Comparison of ENCODE assay signal across 8 mouse cellular contexts in the genomic region with DNA sequence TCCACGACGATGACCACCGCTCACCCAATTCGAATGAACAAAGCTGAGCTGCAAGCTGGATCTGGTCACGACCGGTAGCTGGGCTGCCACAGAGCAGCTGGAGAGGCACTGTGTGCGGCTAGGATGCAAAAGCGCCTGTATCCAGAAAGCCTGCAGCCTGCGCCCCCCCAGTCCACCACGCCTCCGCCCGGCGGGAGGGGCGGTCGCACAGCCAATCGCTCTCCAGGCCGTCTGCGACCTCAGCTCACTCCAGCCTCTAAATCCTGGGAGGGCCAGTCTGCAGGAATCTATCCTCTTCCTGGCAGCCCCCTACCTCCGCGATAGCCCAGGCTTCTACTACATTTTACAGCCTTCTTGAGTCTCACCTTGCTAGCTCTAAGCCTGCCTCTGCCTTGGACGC. TPM values are rescaled to one million over a fixed set of nuclear protein-coding genes. Genes with fewer than 3 reads are reported as not detected.
A peak's percentile ranks its signal among the peaks of the same experiment; 100 is the strongest.
DNase-seq lines count a peak whose midpoint lies in the region; ATAC-seq lines count a peak whose summit lies in the region.

A gene (minus strand): TSS at position 116 of the 400 bp plus-strand sequence.

- no peaks in the 10 kb centered on the region for H3K27me3 ChIP-seq in intestine, embryonic 16.5 days (replicated peaks; ENCODE audit: control insufficient read depth, insufficient read depth, low read length)
- 0 out of 2 replicates have a peak, but pooled peaks cover 2% of the 10 kb centered on the region for H3K27me3 ChIP-seq in neural tube, embryonic 15.5 days (replicated peaks)

- H3K9me3 ChIP-seq in intestine, embryonic 16.5 days (ENCODE audit: control insufficient read depth, low read length): no peaks in the 10 kb centered on the region
- no peaks in the 10 kb centered on the region for H3K9me3 ChIP-seq in neural tube, embryonic 15.5 days (replicated peaks)

- WGBS in intestine, embryonic 16.5 days: 5% methylated on average over 21 of the region's 21 CpGs
- WGBS in neural tube, embryonic 15.5 days: 3% methylated on average over 21 of the region's 21 CpGs

- peak in 1 of 2 experiments; percentile 63 for DNase-seq in frontal cortex, adult 2 months (ENCODE audit: extremely low spot score in 1 of 2, low spot score in 1 of 2)
- no peak for DNase-seq in frontal cortex, postnatal 25 days (ENCODE audit: low spot score in 2 of 2)
- DNase-seq in adrenal gland, adult 8-10 months: no peak
- DNase-seq in forelimb bud, embryonic 11.5 days (ENCODE audit: low read depth, low spot score): peak; percentile 49
- peak; percentile 35 for DNase-seq in liver
- no peak for DNase-seq in spleen, postnatal 14 days (ENCODE audit: low spot score in 2 of 2)

- peak within 1 kb of the TSS; percentile 73 for H3K27ac ChIP-seq in intestine, embryonic 16.5 days (ENCODE audit: low read length)
- H3K27ac ChIP-seq in neural tube, embryonic 15.5 days (replicated peaks): peak within 1 kb of the TSS; percentile 46

- peaks cover 16% of the 10 kb centered on the region for H3K4me1 ChIP-seq in intestine, embryonic 16.5 days (ENCODE audit: control insufficient read depth, insufficient read depth, low read length)
- H3K4me1 ChIP-seq in neural tube, embryonic 15.5 days: peaks cover 35% of the 10 kb centered on the region

- peak within 1 kb of the TSS; percentile 70 for H3K9ac ChIP-seq in intestine, embryonic 16.5 days (ENCODE audit: low read depth, low read length)
- H3K9ac ChIP-seq in neural tube, embryonic 15.5 days (replicated peaks): peak within 1 kb of the TSS; percentile 56

- peak within 1 kb of the TSS; percentile 55 for H3K4me3 ChIP-seq in intestine, embryonic 16.5 days (ENCODE audit: low read length)
- H3K4me3 ChIP-seq in neural tube, embryonic 15.5 days (replicated peaks): peak within 1 kb of the TSS; percentile 46

- peak within 1 kb of the TSS; percentile 63 for H3K4me2 ChIP-seq in intestine, embryonic 16.5 days (ENCODE audit: low read depth, low read length)
- H3K4me2 ChIP-seq in neural tube, embryonic 15.5 days: peak within 1 kb of the TSS; percentile 63

- ATAC-seq in intestine, embryonic 16.5 days: peak; percentile 51
- ATAC-seq in neural tube, embryonic 15.5 days (ENCODE audit: low FRiP score): peak; percentile 48; the same call in 1 of the 2 replicates

- H3K36me3 ChIP-seq in intestine, embryonic 16.5 days (ENCODE audit: control insufficient read depth, insufficient read depth, low read length): no peaks in the 10 kb centered on the region
- no peaks in the 10 kb centered on the region for H3K36me3 ChIP-seq in neural tube, embryonic 15.5 days

RNA-seq across cellular contexts. Expression of the gene that starts here (rescaled TPM):
- polyA plus RNA-seq in frontal cortex, adult 2 months (2012; rRNA removed): 95.3 and 106 TPM in 2 replicates
- total RNA-seq in adrenal gland, adult 8-10 months (2022): 10 to 100 TPM; 22.5 to 28.9 (median 24.0) TPM
- 26.1 and 26.7 TPM in 2 replicates for polyA plus RNA-seq in intestine, embryonic 16.5 days (2015; fragmentation: Nextera tagmentation; extraction: Ambion mirVana)
- polyA plus RNA-seq in neural tube, embryonic 15.5 days (2015; fragmentation: Nextera tagmentation; extraction: Ambion mirVana): 28.9 and 32.9 TPM in 2 replicates

Comparison
In these comparisons a context has a peak if more than half of its experiments do, and no peak if none do; other contexts are left out.
1. DNase-seq: peak in forelimb bud, embryonic 11.5 days (single experiment) and liver (single experiment); none in frontal cortex, postnatal 25 days (0 of 2), adrenal gland, adult 8-10 months (single experiment) and spleen, postnatal 14 days (0 of 2).